Mouse (Mus musculus): ENCODE results near the gene Mut.
A peak's percentile ranks its signal among the peaks of the same experiment; 100 is the strongest.

Mut gene

GRCm38 (mm10) chr17:40934420-40935231, at the start of gene Mut, which contains the start of gene Cenpq:
Gene Mut (plus strand): TSS chr17:40934685.
Gene Cenpq (minus strand): TSS chr17:40935047.
- peak; percentile 99 for DNase-seq

GRCm38 (mm10) chr17:40885155-40885554, 49.3 kb upstream of the Mut start:
- no peak for DNase-seq

GRCm38 (mm10) chr17:40887849-40888536, 46.5 kb upstream of the Mut start:
- no peak for DNase-seq

- peak; percentile 23 for DNase-seq
Measured at GRCm38 (mm10) chr17:40896863-40897262, 37.6 kb upstream of the Mut start.

- DNase-seq: no peak
Measured at GRCm38 (mm10) chr17:40899783-40900363, 34.6 kb upstream of the Mut start.

- DNase-seq: no peak
Measured at GRCm38 (mm10) chr17:40903345-40903744, 31.1 kb upstream of the Mut start.

GRCm38 (mm10) chr17:40904056-40904597, 30.4 kb upstream of the Mut start:
- peak; percentile 20 for DNase-seq

- peak; percentile 41 for DNase-seq
Measured at GRCm38 (mm10) chr17:40904721-40905154, 29.7 kb upstream of the Mut start.

GRCm38 (mm10) chr17:40914250-40914649, 20.2 kb upstream of the Mut start, which contains the start of gene Glyatl3:
Gene Glyatl3 (minus strand): TSS chr17:40914350.
- DNase-seq: no peak

- DNase-seq: no peak
Measured at GRCm38 (mm10) chr17:40915499-40915898, 19.0 kb upstream of the Mut start.

- DNase-seq: no peak
Measured at GRCm38 (mm10) chr17:40933985-40934384, 500 bp upstream of the Mut start.

- no peak for DNase-seq
Measured at GRCm38 (mm10) chr17:40948518-40948917, 14.0 kb downstream of the Mut start.

GRCm38 (mm10) chr17:40977914-40978313, 43.4 kb downstream of the Mut start:
- peak; percentile 8 for DNase-seq

GRCm38 (mm10) chr17:40992102-40992501, 57.6 kb downstream of the Mut start:
- DNase-seq: no peak
